Mouse (Mus musculus): ENCODE data around the gene Tmprss9.

The Tmprss9 gene

GRCm38 (mm10) chr10:80887181-80887580 lies 15.5 kb downstream of the Tmprss9 start:
- peak; percentile 8 for DNase-seq (ENCODE audit: low read depth, low spot score)

GRCm38 (mm10) chr10:80895100-80895499 lies 23.5 kb downstream of the Tmprss9 start:
- DNase-seq (ENCODE audit: low read depth, low spot score), result no peak

DNA sequence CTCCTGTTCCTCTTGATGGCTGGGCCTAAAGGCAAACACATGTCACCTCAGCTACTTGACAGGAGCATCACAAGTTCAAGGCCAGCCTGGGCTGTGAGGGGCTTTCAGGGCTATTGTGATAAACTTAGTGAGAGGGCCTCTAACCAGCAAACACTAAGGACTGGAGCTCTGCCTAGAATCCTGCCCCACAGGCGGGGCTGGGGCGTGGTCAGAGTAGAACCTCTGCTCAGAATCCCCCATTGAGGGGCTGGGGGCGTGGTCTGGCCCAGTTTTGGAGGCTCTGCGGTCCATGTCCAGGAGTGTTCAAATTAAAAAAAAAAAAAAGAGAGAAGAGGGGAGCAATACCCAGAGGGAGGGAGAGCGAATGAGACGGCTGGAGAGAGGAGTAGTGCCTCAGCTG lies 24.0 kb downstream of the Tmprss9 start:
- DNase-seq (ENCODE audit: low read depth, low spot score), result no peak

DNA sequence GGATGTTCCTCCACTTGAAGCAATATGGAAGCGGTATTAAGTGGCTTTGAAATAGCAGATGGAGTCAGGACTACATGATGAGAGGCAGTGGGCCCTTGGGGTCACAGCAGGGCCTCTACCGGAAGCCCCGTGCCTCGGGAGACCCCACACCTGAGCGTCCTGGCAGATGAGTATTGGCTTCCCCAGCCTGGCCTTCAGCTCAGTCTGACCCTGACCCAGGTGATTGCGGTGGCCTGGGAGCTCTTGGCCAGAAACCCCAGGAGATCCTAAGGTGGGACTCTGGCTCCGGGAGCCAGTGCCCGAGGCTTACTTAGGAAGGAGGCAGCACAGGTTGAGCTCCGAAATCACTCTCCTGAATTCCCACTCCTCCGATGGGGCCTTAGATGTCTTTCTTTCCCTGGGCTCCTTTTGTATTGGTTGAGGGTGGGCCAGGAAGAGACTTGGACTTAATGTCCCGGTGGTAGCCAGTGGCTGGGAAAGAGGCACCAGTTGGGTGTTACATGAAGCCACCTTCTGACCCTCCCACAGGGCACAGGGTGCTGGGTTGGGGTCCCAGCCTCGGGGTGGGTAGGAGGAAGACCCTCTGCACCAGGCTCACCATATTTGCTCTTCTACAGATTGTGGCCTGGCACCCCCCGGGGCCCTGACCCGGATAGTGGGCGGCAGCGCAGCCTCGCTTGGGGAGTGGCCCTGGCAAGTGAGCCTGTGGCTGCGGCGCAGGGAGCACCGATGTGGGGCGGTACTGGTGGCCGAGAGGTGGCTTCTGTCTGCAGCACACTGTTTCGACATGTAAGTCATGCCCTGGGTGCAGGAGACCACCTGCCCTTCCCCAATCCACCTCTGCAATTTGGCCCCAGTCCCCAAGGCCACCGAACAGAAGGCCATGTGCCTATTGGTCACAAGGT lies 25.2 kb downstream of the Tmprss9 start:
- no peak for DNase-seq (ENCODE audit: low read depth, low spot score)

GRCm38 (mm10) chr10:80897861-80898510 lies 26.3 kb downstream of the Tmprss9 start:
- DNase-seq (ENCODE audit: low read depth, low spot score), result no peak

DNA sequence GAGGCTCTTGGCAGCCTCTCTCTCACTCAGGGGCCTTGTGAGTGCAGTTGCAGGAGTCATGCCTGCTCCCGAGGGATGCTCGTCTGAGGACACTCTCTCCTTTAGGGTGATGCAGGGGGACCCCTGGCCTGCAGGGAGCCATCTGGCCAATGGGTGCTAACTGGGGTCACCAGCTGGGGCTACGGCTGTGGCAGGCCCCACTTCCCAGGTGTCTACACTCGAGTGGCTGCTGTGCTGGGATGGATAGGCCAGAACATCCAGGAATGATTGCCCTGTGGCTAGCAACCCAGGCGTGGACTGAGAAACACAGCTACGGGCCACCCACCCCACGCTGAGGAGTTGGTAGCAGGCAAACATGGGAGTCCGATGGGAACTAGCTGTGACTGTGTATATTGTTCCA lies 27.4 kb downstream of the Tmprss9 start:
- DNase-seq (ENCODE audit: low read depth, low spot score), result no peak

GRCm38 (mm10) chr10:80899591-80900317 lies 28.1 kb downstream of the Tmprss9 start:
- no peak for DNase-seq (ENCODE audit: low read depth, low spot score)

DNA sequence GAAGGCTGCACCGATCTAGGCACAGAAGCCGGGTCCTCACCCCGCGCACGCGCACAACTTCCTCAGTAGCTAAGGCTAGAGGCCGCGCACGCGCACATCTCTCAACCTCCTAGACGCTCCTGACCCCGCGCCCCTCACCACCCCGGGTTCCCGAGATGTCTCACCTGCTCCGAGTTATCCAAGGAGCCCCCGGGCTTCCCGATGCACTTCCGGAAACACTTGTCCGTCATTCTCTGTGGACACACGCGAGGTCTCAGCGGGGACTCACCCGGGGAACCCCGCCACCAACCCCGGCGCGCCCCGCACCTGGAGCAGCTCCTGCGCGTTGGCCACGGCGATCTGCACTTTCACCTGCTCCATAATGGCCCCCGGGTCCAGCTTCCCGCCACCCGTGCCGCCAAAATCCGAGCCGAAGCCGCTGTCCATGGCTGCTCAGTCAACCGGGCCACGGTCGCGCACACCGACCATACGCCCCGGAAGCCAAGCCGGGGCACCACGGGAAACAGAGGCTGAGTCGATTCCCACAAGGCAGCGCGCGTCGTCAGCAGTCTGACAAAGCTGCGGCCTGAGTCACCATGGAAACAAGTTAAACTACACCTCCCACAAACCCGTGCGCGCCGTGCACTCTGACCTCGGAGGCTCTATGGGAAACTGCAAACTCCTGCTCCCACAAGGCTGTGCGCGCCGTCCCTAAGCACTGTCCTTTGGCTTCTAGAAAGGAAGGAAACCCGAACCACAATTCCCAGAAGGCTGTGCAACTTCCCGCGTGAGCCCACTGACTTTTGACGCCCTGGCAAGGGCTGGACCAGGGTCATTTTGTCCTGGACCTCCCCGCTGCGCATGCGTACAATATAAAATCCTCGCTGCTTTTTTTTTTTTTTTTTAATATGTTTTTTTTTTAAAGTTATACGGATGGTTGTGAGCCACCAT lies 28.9 kb downstream of the Tmprss9 start, which contains the start of gene Timm13:
Gene Timm13 (minus strand): TSS at position 652 of the 930 bp plus-strand sequence.
- peak; percentile 100 for DNase-seq (ENCODE audit: low read depth, low spot score)

GRCm38 (mm10) chr10:80901409-80902272 lies 30.0 kb downstream of the Tmprss9 start:
- DNase-seq (ENCODE audit: low read depth, low spot score), result no peak

GRCm38 (mm10) chr10:80902273-80902940 lies 30.8 kb downstream of the Tmprss9 start:
- DNase-seq (ENCODE audit: low read depth, low spot score), result no peak

DNA sequence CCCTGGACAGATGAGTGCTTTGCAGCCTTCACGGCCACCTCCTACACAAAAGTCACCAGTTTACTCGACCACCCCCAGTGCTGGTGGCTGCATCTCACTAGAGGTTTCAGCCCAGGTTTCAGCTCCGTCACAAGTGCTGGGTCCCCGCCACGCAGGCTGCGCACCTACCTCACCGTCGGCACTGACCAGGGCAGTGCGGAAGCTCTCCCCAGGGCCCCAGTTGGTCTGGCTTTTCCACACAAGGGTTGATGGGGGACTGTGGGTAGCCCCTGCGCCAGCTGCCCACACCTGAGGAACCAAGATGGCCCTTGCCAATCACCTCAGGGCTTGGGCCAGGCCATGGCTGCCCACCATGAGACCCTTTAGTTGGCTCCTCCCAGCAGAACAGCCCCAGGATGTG lies 31.6 kb downstream of the Tmprss9 start:
- DNase-seq (ENCODE audit: low read depth, low spot score), result no peak

GRCm38 (mm10) chr10:80904004-80904693 lies 32.5 kb downstream of the Tmprss9 start:
- no peak for DNase-seq (ENCODE audit: low read depth, low spot score)

DNA sequence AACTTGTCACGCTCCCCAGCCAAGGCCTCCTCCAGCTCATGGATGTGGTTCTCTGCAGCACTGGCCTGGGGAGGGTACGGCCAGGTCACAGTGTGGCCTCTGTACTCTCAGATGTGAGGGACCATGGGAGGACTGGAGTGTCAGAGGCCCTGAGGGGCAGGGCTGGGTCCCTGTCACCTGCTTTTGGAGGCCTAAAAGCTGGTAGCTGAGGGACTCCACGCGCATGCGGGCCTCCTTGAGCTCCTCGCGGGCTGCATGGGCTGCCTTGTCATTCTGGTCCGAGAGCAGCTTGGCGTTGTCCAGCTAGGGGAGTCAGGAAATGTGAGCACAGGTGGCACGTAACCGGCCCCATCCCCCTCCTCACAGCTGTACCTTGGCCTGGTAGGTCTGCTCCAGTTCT lies 33.1 kb downstream of the Tmprss9 start:
- DNase-seq (ENCODE audit: low read depth, low spot score), result no peak

DNA sequence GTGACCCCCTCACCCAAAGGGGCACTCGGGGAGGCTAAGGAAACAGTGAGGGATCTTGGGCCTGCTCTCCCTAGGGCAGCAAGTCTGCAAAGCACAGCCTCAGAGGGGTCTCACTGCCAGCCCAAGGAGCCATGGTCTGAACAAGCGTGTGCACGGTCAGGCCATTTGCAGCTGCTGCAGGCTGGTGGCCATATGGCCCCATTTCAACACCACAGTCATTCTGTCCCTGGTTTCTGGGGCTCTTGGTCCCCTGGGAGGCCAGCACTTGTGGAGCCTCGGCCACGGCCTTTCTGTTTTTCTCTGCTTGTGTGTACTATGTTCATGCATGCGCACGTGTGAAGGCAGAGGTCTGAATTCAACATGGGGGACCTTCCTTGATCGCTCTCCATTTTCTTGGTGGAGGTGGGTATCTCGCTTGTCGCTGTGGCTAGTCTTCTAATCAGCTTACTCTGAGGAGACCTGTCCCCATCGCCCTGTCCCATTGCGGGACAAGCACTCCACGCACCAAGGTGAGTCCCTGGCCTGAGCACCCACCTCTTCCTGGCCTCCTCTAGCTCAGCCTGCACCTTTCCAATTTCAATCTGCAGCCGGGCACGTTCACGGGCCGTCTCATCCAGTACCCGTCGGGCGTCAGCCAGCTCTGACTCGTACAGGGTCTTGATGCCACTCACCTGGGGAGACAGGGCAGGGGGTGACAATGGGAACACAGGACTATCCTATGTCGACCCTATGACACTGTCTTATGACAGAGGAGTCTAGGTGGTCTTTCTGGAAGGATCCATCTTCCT lies 37.9 kb downstream of the Tmprss9 start:
- no peak for DNase-seq (ENCODE audit: low read depth, low spot score)

DNA sequence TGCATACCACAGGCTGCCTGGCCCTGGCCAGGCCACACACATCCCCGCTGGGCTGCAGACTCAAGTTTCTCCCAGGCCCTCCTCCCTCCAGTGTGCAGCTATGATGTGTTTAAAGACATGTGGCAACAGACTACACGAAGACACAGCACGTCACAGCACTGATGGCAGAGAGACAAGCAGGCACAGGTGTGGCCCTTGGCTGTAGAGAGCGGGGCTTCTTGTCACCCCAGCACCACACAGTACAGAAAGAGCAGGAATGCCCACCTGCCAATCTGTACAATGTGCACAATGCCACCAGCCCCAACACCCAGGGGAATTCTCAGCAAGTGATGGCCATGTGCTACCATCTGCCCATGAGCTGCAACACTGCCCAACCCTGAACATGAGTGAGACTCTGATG lies 39.7 kb downstream of the Tmprss9 start:
- no peak for DNase-seq (ENCODE audit: low read depth, low spot score)

DNA sequence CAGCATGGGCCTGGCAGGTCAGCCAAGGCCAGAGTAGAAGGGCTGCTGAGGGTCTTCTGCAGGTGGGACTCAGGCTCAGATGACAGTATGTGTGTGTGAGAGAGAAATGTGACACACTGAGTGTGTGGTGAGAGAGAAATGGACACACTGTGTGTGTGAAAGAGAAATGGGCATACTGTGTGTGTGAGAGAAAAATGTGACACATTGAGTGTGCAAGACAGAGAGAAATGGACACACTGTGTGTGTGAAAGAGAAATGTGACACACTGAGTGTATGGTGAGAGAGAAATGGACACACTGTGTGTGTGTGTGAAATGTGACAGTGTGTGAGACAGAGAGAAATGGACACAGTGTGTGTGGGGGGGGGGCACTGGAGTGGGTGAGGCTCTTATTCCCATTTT lies 40.2 kb downstream of the Tmprss9 start:
- DNase-seq (ENCODE audit: low read depth, low spot score), result no peak

- no peak for DNase-seq (ENCODE audit: low read depth, low spot score)
These were observed 41.8 kb downstream of the Tmprss9 start for GRCm38 (mm10) chr10:80913364-80914011.

- DNase-seq (ENCODE audit: low read depth, low spot score), result no peak
These were observed 42.6 kb downstream of the Tmprss9 start for GRCm38 (mm10) chr10:80914253-80914656.

Measured in 3T3-L1 (cell line).